Mouse (Mus musculus) CH12.LX (cell line): ENCODE results near the gene Ccdc15. TPM values are rescaled to one million over a fixed set of nuclear protein-coding genes. Genes with fewer than 3 reads are reported as not detected.

Experiments
- DNase-seq: peaks from one replicate; pipeline ENCODE4 v3.0.0-alpha.2; 2013; ENCODE audit errors: extremely low read depth
- H3K27ac ChIP-seq: 2 replicates; pipeline ENCODE4 v1.5.1; 2012; ENCODE audit warnings: low read depth, mild to moderate bottlenecking, control low read depth, moderate library complexity; ENCODE audit not compliant: insufficient read depth
- H3K27me3 ChIP-seq: replicated peaks from 2 replicates; pipeline ENCODE3; 2012; ENCODE audit warnings: inconsistent platforms
- H3K36me3 ChIP-seq, 2 experiments: replicated peaks in 1 of 2; 2 replicates each; pipeline versions ENCODE3 to v1.6.1; 2012; ENCODE audit warnings: inconsistent platforms in 1 of 2, low read length in 1 of 2, mild to moderate bottlenecking in 1 of 2, mixed read lengths in 1 of 2, moderate library complexity in 1 of 2; ENCODE audit not compliant: control insufficient read depth in 1 of 2, insufficient read depth in 1 of 2
- H3K4me1 ChIP-seq, 2 experiments: 2 replicates each; pipeline ENCODE4 v1.6.1; 2012; ENCODE audit warnings: inconsistent platforms in 1 of 2, moderate library complexity in 1 of 2; ENCODE audit not compliant: insufficient read depth in 2 of 2, control insufficient read depth in 1 of 2
- H3K4me2 ChIP-seq: 2 replicates; pipeline ENCODE4 v1.6.1; 2012; ENCODE audit warnings: low read depth, mild to moderate bottlenecking, control low read depth; ENCODE audit not compliant: poor library complexity, insufficient read depth, severe bottlenecking
- H3K4me3 ChIP-seq, 3 experiments: fragments of 150-350 bp in 1 of 3; sonication (generic) in 1 of 3; replicated peaks in 1 of 3; 2 replicates each; pipeline versions ENCODE3 to v1.5.1; 2011 to 2012; ENCODE audit warnings: low read depth in 2 of 3, low read length in 2 of 3, mild to moderate bottlenecking in 2 of 3, moderate library complexity in 2 of 3, control low read depth in 1 of 3, improper control_type of control experiment in 1 of 3, inconsistent platforms in 1 of 3, mixed read lengths in 1 of 3; ENCODE audit not compliant: poor library complexity in 1 of 3
- H3K79me2 ChIP-seq: replicated peaks from 2 replicates; pipeline ENCODE4 v1.6.1; 2012; ENCODE audit warnings: mild to moderate bottlenecking, moderate library complexity; ENCODE audit not compliant: control insufficient read depth, poor library complexity, insufficient read depth, severe bottlenecking; ENCODE audit errors: extremely low read depth
- H3K9ac ChIP-seq: 2 replicates; pipeline ENCODE4 v1.6.1; 2012; ENCODE audit warnings: low read depth, mild to moderate bottlenecking, control low read depth, moderate library complexity; ENCODE audit not compliant: insufficient read depth
- H3K9me3 ChIP-seq: replicated peaks from 2 replicates; pipeline ENCODE3; 2012; ENCODE audit warnings: low read length, inconsistent platforms, mixed read lengths
- BHLHE40 ChIP-seq: IDR thresholded peaks from 2 replicates; pipeline ENCODE4 v1.6.1; 2011; ENCODE audit warnings: mild to moderate bottlenecking, low read depth, low read length, improper control_type of control experiment
- CTCF ChIP-seq, 2 experiments: IDR thresholded peaks in 1 of 2; conservative IDR thresholded peaks in 1 of 2; 2 replicates each; pipeline ENCODE4 v1.5.1; 2011 to 2012; ENCODE audit warnings: low read depth in 2 of 2, low read length in 2 of 2, improper control_type of control experiment in 1 of 2, inconsistent platforms in 1 of 2, mild to moderate bottlenecking in 1 of 2, moderate library complexity in 1 of 2
- ELF1 ChIP-seq: IDR thresholded peaks from 2 replicates; pipeline ENCODE4 v1.6.1; 2014; ENCODE audit warnings: low read depth, mild to moderate bottlenecking, inconsistent platforms, low read length, improper control_type of control experiment
- EP300 ChIP-seq: IDR thresholded peaks from 2 replicates; pipeline ENCODE4 v1.6.1; 2011; ENCODE audit warnings: low read length, improper control_type of control experiment
- ETS1 ChIP-seq: conservative IDR thresholded peaks from 2 replicates; pipeline ENCODE4 v1.6.1; 2012; ENCODE audit warnings: low read depth, mild to moderate bottlenecking, inconsistent platforms, low read length, improper control_type of control experiment, moderate library complexity
- GABPA ChIP-seq: IDR thresholded peaks from 2 replicates; pipeline ENCODE4 v1.6.1; 2012; ENCODE audit warnings: low read depth, low read length, improper control_type of control experiment, inconsistent platforms; ENCODE audit not compliant: insufficient replicate concordance
- HCFC1 ChIP-seq: IDR thresholded peaks from 2 replicates; pipeline ENCODE4 v1.6.1; 2012; ENCODE audit warnings: low read depth, mild to moderate bottlenecking, inconsistent platforms, low read length, improper control_type of control experiment
- MAX ChIP-seq: IDR thresholded peaks from 2 replicates; pipeline ENCODE4 v1.6.1; 2011; ENCODE audit warnings: low read length, improper control_type of control experiment
- MAZ ChIP-seq: IDR thresholded peaks from 2 replicates; pipeline ENCODE4 v1.6.1; 2012; ENCODE audit warnings: low read depth, mild to moderate bottlenecking, inconsistent platforms, low read length, improper control_type of control experiment, moderate library complexity
- MYC ChIP-seq: IDR thresholded peaks from 2 replicates; pipeline ENCODE4 v1.6.1; 2011; ENCODE audit warnings: low read depth, mild to moderate bottlenecking, improper control_type of control experiment, low read length
- NELFE ChIP-seq: IDR thresholded peaks from 2 replicates; pipeline ENCODE4 v1.6.1; 2011; ENCODE audit warnings: low read depth, low read length, improper control_type of control experiment
- NRF1 ChIP-seq: IDR thresholded peaks from 2 replicates; pipeline ENCODE4 v1.6.1; 2014; ENCODE audit warnings: low read depth, mild to moderate bottlenecking, inconsistent platforms, low read length, improper control_type of control experiment, moderate library complexity
- PAX5 ChIP-seq: IDR thresholded peaks from 2 replicates; pipeline ENCODE4 v1.6.1; 2012; ENCODE audit warnings: low read length, inconsistent platforms, mixed read lengths
- POLR2A ChIP-seq: IDR thresholded peaks from 2 replicates; pipeline ENCODE4 v1.6.1; 2011; ENCODE audit warnings: low read depth, mild to moderate bottlenecking, improper control_type of control experiment, low read length
- SMC3 ChIP-seq: IDR thresholded peaks from 2 replicates; pipeline ENCODE4 v1.6.1; 2011; ENCODE audit warnings: low read depth, low read length, improper control_type of control experiment
- USF1 ChIP-seq: IDR thresholded peaks from 2 replicates; pipeline ENCODE4 v1.6.1; 2014; ENCODE audit warnings: low read depth, mild to moderate bottlenecking, inconsistent platforms, low read length, improper control_type of control experiment
- ZKSCAN1 ChIP-seq: IDR thresholded peaks from 2 replicates; pipeline ENCODE4 v1.6.1; 2012; ENCODE audit warnings: low read depth, inconsistent platforms, low read length, improper control_type of control experiment, borderline replicate concordance
- dilution Hi-C: fragments of 300-500 bp; cut with MboI; formaldehyde crosslinking; loops from 2 replicates; pipeline ENCODE4 v1.14.3; 2020; ENCODE audit warnings: low sequenced_read_pairs; ENCODE audit not compliant: extremely low pct_unique_long_range_greater_than_20kb, extremely low pct_ligation_motif_present
- in situ Hi-C: fragments of 300-500 bp; cut with MboI; formaldehyde crosslinking; loops from 3 replicates; pipeline ENCODE4 v1.14.3; 2019; ENCODE audit warnings: low sequenced_read_pairs, low pct_ligation_motif_present, low pct_unique_long_range_greater_than_20kb, mixed read lengths
- polyA plus RNA-seq: library from polyadenylated mRNA; unstranded; fragments of >175 nt; gene quantifications from 2 replicates; pipeline ENCODE4 v1.2.1, GENCODE M21; 2012; ENCODE audit warnings: low read depth; ENCODE audit not compliant: insufficient read length
- total RNA-seq, 2 experiments: library from RNA; depleted of rRNA; stranded (reverse); fragments of 300-350 nt in 1 of 2; fragments of >200 nt in 1 of 2; gene quantifications; 2 replicates each; pipeline ENCODE4 v1.2.3; 2012 to 2014

The Ccdc15 gene
- total and polyA plus RNA-seq, 3 experiments: 5.3 to 7.0 (median 6.3) TPM

GRCm38 (mm10) chr9:37393482-37394131, 45.4 kb upstream of the Ccdc15 start:
- no peak overlapping the region for H3K4me2 ChIP-seq
- no peaks in the 10 kb centered on the region for H3K4me1 ChIP-seq
- no peak overlapping the region for H3K27ac ChIP-seq
- no peaks in the 10 kb centered on the region for H3K27me3 ChIP-seq
- TF ChIP-seq GABPA (no peak), NELFE (no peak), MAZ (no peak), BHLHE40 (no peak), PAX5 (no peak), MYC (no peak), SMC3 (no peak), CTCF (conservative IDR thresholded peaks at IDR 0.05 in 1 of 2, IDR thresholded peaks at IDR 0.05 in 1 of 2; ENCODE audit: low read depth in 2 of 2, low read length in 2 of 2) (no peak)
- TF ChIP-seq, all 38 proteins: peak for 0
- in situ Hi-C loops: no loop called here
- dilution Hi-C loops: no loop called here
- no peaks in the 10 kb centered on the region for H3K36me3 ChIP-seq
- no peak for DNase-seq
- no peak overlapping the region for H3K9ac ChIP-seq
- no peaks in the 10 kb centered on the region for H3K79me2 ChIP-seq
- H3K9me3 ChIP-seq: no peaks in the 10 kb centered on the region
- no peak overlapping the region for H3K4me3 ChIP-seq

GRCm38 (mm10) chr9:37392071-37392470, 43.8 kb upstream of the Ccdc15 start:
- no peak overlapping the region for H3K27ac ChIP-seq
- TF ChIP-seq ELF1 (no peak), MAX (no peak), POLR2A (no peak), ZKSCAN1 (no peak), HCFC1 (no peak), ETS1 (no peak), GABPA (no peak), USF1 (no peak), EP300 (no peak), NRF1 (no peak)
- dilution Hi-C loops: no loop called here

More at GRCm38 (mm10) chr9:37392071-37392470, 43.8 kb upstream of the Ccdc15 start:
- H3K4me3 ChIP-seq: no peak overlapping the region
- H3K9ac ChIP-seq: no peak overlapping the region
- no peaks in the 10 kb centered on the region for H3K4me1 ChIP-seq
- no peaks in the 10 kb centered on the region for H3K36me3 ChIP-seq
- H3K79me2 ChIP-seq: no peaks in the 10 kb centered on the region
- DNase-seq: no peak
- no peaks in the 10 kb centered on the region for H3K27me3 ChIP-seq
- no peak overlapping the region for H3K4me2 ChIP-seq
- H3K9me3 ChIP-seq: no peaks in the 10 kb centered on the region
- in situ Hi-C loops: no loop called here
